Mouse (Mus musculus) neural tube, embryonic 15.5 days (tissue): ENCODE data around the gene Shisa3. TPM values are rescaled to one million over a fixed set of nuclear protein-coding genes. Genes with fewer than 3 reads are reported as not detected.
A peak's percentile ranks its signal among the peaks of the same experiment; 100 is the strongest.

Source experiments
- ATAC-seq: fragments of 200-750 bp; cut with Nextera tagmentation; 2 replicates; pipeline ENCODE4 v1.8.0; 2017; ENCODE audit warnings: mild to moderate bottlenecking, moderate TSS enrichment, moderate library complexity; ENCODE audit not compliant: low FRiP score
- H3K27ac ChIP-seq: fragments of 300-500 bp; sonication (generic); replicated peaks from 2 replicates; pipeline ENCODE4 v1.5.1; 2015; ENCODE audit warnings: mild to moderate bottlenecking, inconsistent platforms
- H3K27me3 ChIP-seq: fragments of 300-500 bp; sonication (generic); replicated peaks from 2 replicates; pipeline ENCODE4 v1.6.1; 2015; ENCODE audit warnings: inconsistent platforms
- H3K36me3 ChIP-seq: fragments of 300-500 bp; sonication (generic); 2 replicates; pipeline ENCODE4 v1.6.1; 2015; ENCODE audit warnings: inconsistent platforms
- H3K4me1 ChIP-seq: fragments of 300-500 bp; sonication (generic); 2 replicates; pipeline ENCODE4 v1.6.1; 2015; ENCODE audit warnings: inconsistent platforms
- H3K4me2 ChIP-seq: fragments of 300-500 bp; sonication (generic); 2 replicates; pipeline ENCODE4 v1.6.1; 2015; ENCODE audit warnings: inconsistent platforms, mild to moderate bottlenecking, moderate library complexity
- H3K4me3 ChIP-seq: fragments of 300-500 bp; sonication (generic); replicated peaks from 2 replicates; pipeline ENCODE4 v1.5.1; 2015; ENCODE audit warnings: mild to moderate bottlenecking, inconsistent platforms
- H3K9ac ChIP-seq: fragments of 300-500 bp; sonication (generic); replicated peaks from 2 replicates; pipeline ENCODE4 v1.6.1; 2015; ENCODE audit warnings: mild to moderate bottlenecking, inconsistent platforms
- H3K9me3 ChIP-seq: fragments of 300-500 bp; sonication (generic); replicated peaks from 2 replicates; pipeline ENCODE4 v1.6.1; 2016; ENCODE audit warnings: inconsistent platforms
- WGBS: fragments of 180-500 bp; shearing (Covaris S2); methylation state at CpG from one replicate; pipeline ENCODE4 v1.1.7; 2015; ENCODE audit warnings: mixed read lengths; 5-methylcytosine and 5-hydroxymethylcytosine counted together
- polyA plus RNA-seq: library from polyadenylated mRNA; unstranded; fragments of >200 nt; fragmentation: Nextera tagmentation; extraction: Ambion mirVana; gene quantifications from 2 replicates; pipeline ENCODE4 v1.2.1, GENCODE M21; 2015

Shisa3 gene
- polyA plus RNA-seq, 1 experiment from 2014 or later: 3.0 TPM

- 0 out of 2 replicates have a peak, but pooled peaks have one; percentile 16 for ATAC-seq
- no peak overlapping the region for H3K27ac ChIP-seq
Measured at GRCm38 (mm10) chr5:67606916-67607803, 522 bp upstream of the Shisa3 start.

GRCm38 (mm10) chr5:67608674-67609519 is 1.2 kb downstream of the Shisa3 start:
- Histone ChIP-seq H3K4me2 (peak overlapping the region; percentile 76), H3K27ac (no peak overlapping the region), H3K9ac (peak overlapping the region; percentile 29; the same call in 1 of the 2 replicates), H3K27me3 (peaks cover 54% of the 10 kb centered on the region), H3K9me3 (no peaks in the 10 kb centered on the region), H3K4me1 (peaks cover 25% of the 10 kb centered on the region), H3K36me3 (no peaks in the 10 kb centered on the region), H3K4me3 (peak overlapping the region; percentile 45)
- ATAC-seq: peak; percentile 9; the same call in 1 of the 2 replicates
- 5% methylated on average over 31 of the region's 31 CpGs for WGBS

More at GRCm38 (mm10) chr5:67606916-67607803, 522 bp upstream of the Shisa3 start:
- Histone ChIP-seq H3K9me3 (no peaks in the 10 kb centered on the region), H3K4me3 (peak overlapping the region; percentile 45), H3K27me3 (peaks cover 65% of the 10 kb centered on the region), H3K9ac (peak overlapping the region; percentile 29; the same call in 1 of the 2 replicates), H3K4me2 (peak overlapping the region; percentile 76), H3K4me1 (peaks cover 25% of the 10 kb centered on the region), H3K36me3 (no peaks in the 10 kb centered on the region)
- WGBS: 1% methylated on average over 66 of the region's 66 CpGs

GRCm38 (mm10) chr5:67609520-67609837 is 1.8 kb downstream of the Shisa3 start:
- WGBS: 13% methylated on average over 2 of the region's 2 CpGs
- Histone ChIP-seq H3K4me2 (peak overlapping the region; percentile 76), H3K4me1 (peaks cover 25% of the 10 kb centered on the region), H3K9me3 (no peaks in the 10 kb centered on the region), H3K27ac (no peak overlapping the region), H3K4me3 (no peak overlapping the region; the same call in 1 of the 2 replicates), H3K36me3 (no peaks in the 10 kb centered on the region), H3K27me3 (peaks cover 53% of the 10 kb centered on the region), H3K9ac (no peak overlapping the region)
- ATAC-seq: no peak

- WGBS: 89% methylated on average over 12 of the region's 12 CpGs
- H3K4me1 ChIP-seq: no peaks in the 10 kb centered on the region
- H3K27me3 ChIP-seq: no peaks in the 10 kb centered on the region
- H3K4me2 ChIP-seq: no peak overlapping the region
- H3K4me3 ChIP-seq: no peak overlapping the region
- H3K36me3 ChIP-seq: peaks cover 22% of the 10 kb centered on the region
- ATAC-seq: no peak
- H3K27ac ChIP-seq: no peak overlapping the region
- H3K9me3 ChIP-seq: no peaks in the 10 kb centered on the region
- no peak overlapping the region for H3K9ac ChIP-seq
Measured at GRCm38 (mm10) chr5:67621230-67621629, 13.5 kb downstream of the Shisa3 start.

- H3K9ac ChIP-seq: no peak overlapping the region
- no peak for ATAC-seq
- no peak overlapping the region for H3K4me3 ChIP-seq
- H3K4me1 ChIP-seq: no peaks in the 10 kb centered on the region
- 83% methylated on average over 9 of the region's 9 CpGs for WGBS
- no peak overlapping the region for H3K27ac ChIP-seq
- H3K36me3 ChIP-seq: no peaks in the 10 kb centered on the region
- H3K4me2 ChIP-seq: no peak overlapping the region
- H3K27me3 ChIP-seq: no peaks in the 10 kb centered on the region
- H3K9me3 ChIP-seq: no peaks in the 10 kb centered on the region
Measured at GRCm38 (mm10) chr5:67628180-67628940, 20.7 kb downstream of the Shisa3 start.

GRCm38 (mm10) chr5:67629440-67629839 is 21.8 kb downstream of the Shisa3 start:
- ATAC-seq: no peak

GRCm38 (mm10) chr5:67629861-67630260 is 22.2 kb downstream of the Shisa3 start:
- no peak for ATAC-seq
- H3K4me1 ChIP-seq: peaks cover 11% of the 10 kb centered on the region
- no peaks in the 10 kb centered on the region for H3K36me3 ChIP-seq
- H3K27me3 ChIP-seq: no peaks in the 10 kb centered on the region
- no peak overlapping the region for H3K4me3 ChIP-seq
- no peak overlapping the region for H3K4me2 ChIP-seq
- no peak overlapping the region for H3K27ac ChIP-seq
- no peaks in the 10 kb centered on the region for H3K9me3 ChIP-seq
- WGBS: 85% methylated on average over 6 of the region's 6 CpGs
- H3K9ac ChIP-seq: no peak overlapping the region

More at GRCm38 (mm10) chr5:67629440-67629839, 21.8 kb downstream of the Shisa3 start:
- no peak overlapping the region for H3K9ac ChIP-seq
- 71% methylated on average over 7 of the region's 7 CpGs for WGBS
- H3K27me3 ChIP-seq: no peaks in the 10 kb centered on the region
- H3K36me3 ChIP-seq: no peaks in the 10 kb centered on the region
- no peak overlapping the region for H3K4me3 ChIP-seq
- H3K27ac ChIP-seq: no peak overlapping the region
- no peak overlapping the region for H3K4me2 ChIP-seq
- peaks cover 9% of the 10 kb centered on the region for H3K4me1 ChIP-seq
- no peaks in the 10 kb centered on the region for H3K9me3 ChIP-seq

GRCm38 (mm10) chr5:67631261-67631660 is 23.6 kb downstream of the Shisa3 start:
- H3K9ac ChIP-seq: no peak overlapping the region
- no peaks in the 10 kb centered on the region for H3K27me3 ChIP-seq
- no peak for ATAC-seq
- H3K9me3 ChIP-seq: no peaks in the 10 kb centered on the region
- H3K4me1 ChIP-seq: peaks cover 11% of the 10 kb centered on the region
- H3K4me3 ChIP-seq: no peak overlapping the region
- H3K4me2 ChIP-seq: no peak overlapping the region
- no peaks in the 10 kb centered on the region for H3K36me3 ChIP-seq
- no peak overlapping the region for H3K27ac ChIP-seq
- 94% methylated on average over 12 of the region's 12 CpGs for WGBS

- Histone ChIP-seq H3K9ac (no peak overlapping the region), H3K27me3 (no peaks in the 10 kb centered on the region), H3K9me3 (no peaks in the 10 kb centered on the region), H3K4me3 (no peak overlapping the region), H3K4me1 (peaks cover 11% of the 10 kb centered on the region), H3K27ac (no peak overlapping the region), H3K36me3 (0 out of 2 replicates have a peak, but pooled peaks cover 6% of the 10 kb centered on the region), H3K4me2 (peak overlapping the region; percentile 25)
- 16% methylated on average over 7 of the region's 7 CpGs for WGBS
- no peak for ATAC-seq
Measured at GRCm38 (mm10) chr5:67633138-67633782, 25.6 kb downstream of the Shisa3 start.

GRCm38 (mm10) chr5:67633831-67634268 is 26.2 kb downstream of the Shisa3 start:
- Histone ChIP-seq H3K9me3 (no peaks in the 10 kb centered on the region), H3K4me3 (no peak overlapping the region), H3K4me1 (peaks cover 11% of the 10 kb centered on the region), H3K9ac (no peak overlapping the region), H3K27me3 (no peaks in the 10 kb centered on the region), H3K36me3 (0 out of 2 replicates have a peak, but pooled peaks cover 6% of the 10 kb centered on the region), H3K27ac (0 out of 2 replicates have a peak overlapping the region, but pooled peaks have one; percentile 13), H3K4me2 (peak overlapping the region; percentile 25)
- no peak for ATAC-seq
- WGBS: 16% methylated on average over 10 of the region's 10 CpGs
